Mouse (Mus musculus): ENCODE results near the gene Il25. TPM values are rescaled to one million over a fixed set of nuclear protein-coding genes. Genes with fewer than 3 reads are reported as not detected.
"Not testable (repeated sequence)": the region's sequence is repeated elsewhere in the genome, so short reads cannot be mapped to it uniquely, and the experiment has no call there.

Il25 gene
- polyA plus RNA-seq, 1 experiment from 2014 or later = not detected

GRCm38 (mm10) chr14:54956533-54956932 lies 24.0 kb downstream of the Il25 start:
- no peaks in the 10 kb centered on the region for H3K27me3 ChIP-seq (ENCODE audit: control insufficient read depth, insufficient read depth, low read length)
- H3K9ac ChIP-seq (ENCODE audit: low read depth, low read length) = no peak overlapping the region
- 84% methylated on average over 9 of the region's 9 CpGs for WGBS
- no peaks in the 10 kb centered on the region for H3K9me3 ChIP-seq (ENCODE audit: control insufficient read depth, low read length)
- H3K27ac ChIP-seq (ENCODE audit: low read depth, low read length) = no peak overlapping the region
- no peak overlapping the region for H3K4me2 ChIP-seq (replicated peaks; ENCODE audit: low read depth, low read length)
- no peaks in the 10 kb centered on the region for H3K36me3 ChIP-seq (ENCODE audit: control insufficient read depth, insufficient read depth, low read length)
- DNase-seq (ENCODE audit: low spot score) (no peak), ATAC-seq (ENCODE audit: low FRiP score) (no peak)
- no peak overlapping the region for H3K4me3 ChIP-seq (ENCODE audit: low read depth, low read length)
- H3K4me1 ChIP-seq (replicated peaks; ENCODE audit: control insufficient read depth, insufficient read depth, low read length) = no peaks in the 10 kb centered on the region

- Histone ChIP-seq H3K9ac (ENCODE audit: low read depth, low read length) (no peak overlapping the region), H3K4me1 (replicated peaks; ENCODE audit: control insufficient read depth, insufficient read depth, low read length) (no peaks in the 10 kb centered on the region), H3K4me2 (replicated peaks; ENCODE audit: low read depth, low read length) (no peak overlapping the region), H3K27me3 (ENCODE audit: control insufficient read depth, insufficient read depth, low read length) (no peaks in the 10 kb centered on the region), H3K36me3 (ENCODE audit: control insufficient read depth, insufficient read depth, low read length) (no peaks in the 10 kb centered on the region), H3K27ac (ENCODE audit: low read depth, low read length) (no peak overlapping the region), H3K9me3 (ENCODE audit: control insufficient read depth, low read length) (no peaks in the 10 kb centered on the region), H3K4me3 (ENCODE audit: low read depth, low read length) (no peak overlapping the region)
- 87% methylated on average over 4 of the region's 4 CpGs for WGBS
- no peak for ATAC-seq (ENCODE audit: low FRiP score)
- DNase-seq (ENCODE audit: low spot score) = no peak
Observed at GRCm38 (mm10) chr14:54958503-54958902, 26.0 kb downstream of the Il25 start.

- Histone ChIP-seq H3K4me1 (replicated peaks; ENCODE audit: control insufficient read depth, insufficient read depth, low read length) (no peaks in the 10 kb centered on the region), H3K9ac (ENCODE audit: low read depth, low read length) (no peak overlapping the region), H3K4me2 (replicated peaks; ENCODE audit: low read depth, low read length) (no peak overlapping the region), H3K4me3 (ENCODE audit: low read depth, low read length) (no peak overlapping the region), H3K27me3 (ENCODE audit: control insufficient read depth, insufficient read depth, low read length) (no peaks in the 10 kb centered on the region), H3K9me3 (ENCODE audit: control insufficient read depth, low read length) (no peaks in the 10 kb centered on the region), H3K36me3 (ENCODE audit: control insufficient read depth, insufficient read depth, low read length) (no peaks in the 10 kb centered on the region), H3K27ac (ENCODE audit: low read depth, low read length) (no peak overlapping the region)
- DNase-seq (ENCODE audit: low spot score) (no peak), ATAC-seq (ENCODE audit: low FRiP score) (no peak)
- WGBS = 89% methylated on average over 3 of the region's 3 CpGs
Observed at GRCm38 (mm10) chr14:54959197-54959596, 26.7 kb downstream of the Il25 start.

GRCm38 (mm10) chr14:54959853-54960613 lies 27.5 kb downstream of the Il25 start:
- not testable (repeated sequence) for H3K27me3 ChIP-seq (ENCODE audit: control insufficient read depth, insufficient read depth, low read length); H3K4me3 ChIP-seq (ENCODE audit: low read depth, low read length); H3K4me1 ChIP-seq (replicated peaks; ENCODE audit: control insufficient read depth, insufficient read depth, low read length); H3K27ac ChIP-seq (ENCODE audit: low read depth, low read length); H3K4me2 ChIP-seq (replicated peaks; ENCODE audit: low read depth, low read length); H3K9me3 ChIP-seq (ENCODE audit: control insufficient read depth, low read length); H3K36me3 ChIP-seq (ENCODE audit: control insufficient read depth, insufficient read depth, low read length); ATAC-seq (ENCODE audit: low FRiP score); DNase-seq (ENCODE audit: low spot score); H3K9ac ChIP-seq (ENCODE audit: low read depth, low read length)
- WGBS = 97% methylated on average over 12 of the region's 12 CpGs

GRCm38 (mm10) chr14:54960769-54961168 lies 28.3 kb downstream of the Il25 start:
- Histone ChIP-seq H3K27ac (ENCODE audit: low read depth, low read length) (no peak overlapping the region), H3K4me3 (ENCODE audit: low read depth, low read length) (no peak overlapping the region), H3K4me2 (replicated peaks; ENCODE audit: low read depth, low read length) (no peak overlapping the region), H3K9ac (ENCODE audit: low read depth, low read length) (no peak overlapping the region), H3K4me1 (replicated peaks; ENCODE audit: control insufficient read depth, insufficient read depth, low read length) (no peaks in the 10 kb centered on the region), H3K9me3 (ENCODE audit: control insufficient read depth, low read length) (no peaks in the 10 kb centered on the region), H3K36me3 (ENCODE audit: control insufficient read depth, insufficient read depth, low read length) (no peaks in the 10 kb centered on the region), H3K27me3 (ENCODE audit: control insufficient read depth, insufficient read depth, low read length) (no peaks in the 10 kb centered on the region)
- DNase-seq (ENCODE audit: low spot score) (no peak), ATAC-seq (ENCODE audit: low FRiP score) (no peak)
- 76% methylated on average over 10 of the region's 10 CpGs for WGBS

GRCm38 (mm10) chr14:54961487-54961886 lies 29.0 kb downstream of the Il25 start:
- ATAC-seq (ENCODE audit: low FRiP score) = no peak
- Histone ChIP-seq H3K4me3 (ENCODE audit: low read depth, low read length) (no peak overlapping the region), H3K4me1 (replicated peaks; ENCODE audit: control insufficient read depth, insufficient read depth, low read length) (no peaks in the 10 kb centered on the region), H3K9ac (ENCODE audit: low read depth, low read length) (no peak overlapping the region), H3K27ac (ENCODE audit: low read depth, low read length) (no peak overlapping the region), H3K9me3 (ENCODE audit: control insufficient read depth, low read length) (no peaks in the 10 kb centered on the region), H3K27me3 (ENCODE audit: control insufficient read depth, insufficient read depth, low read length) (no peaks in the 10 kb centered on the region), H3K4me2 (replicated peaks; ENCODE audit: low read depth, low read length) (no peak overlapping the region), H3K36me3 (ENCODE audit: control insufficient read depth, insufficient read depth, low read length) (no peaks in the 10 kb centered on the region)
- DNase-seq (ENCODE audit: low spot score) = no peak
- WGBS = 80% methylated on average over 5 of the region's 5 CpGs

- no peak overlapping the region for H3K4me2 ChIP-seq (replicated peaks; ENCODE audit: low read depth, low read length)
- no peaks in the 10 kb centered on the region for H3K4me1 ChIP-seq (replicated peaks; ENCODE audit: control insufficient read depth, insufficient read depth, low read length)
- H3K27me3 ChIP-seq (ENCODE audit: control insufficient read depth, insufficient read depth, low read length) = no peaks in the 10 kb centered on the region
- ATAC-seq (ENCODE audit: low FRiP score) (no peak), DNase-seq (ENCODE audit: low spot score) (no peak)
- no peak overlapping the region for H3K9ac ChIP-seq (ENCODE audit: low read depth, low read length)
- H3K27ac ChIP-seq (ENCODE audit: low read depth, low read length) = no peak overlapping the region
- no peaks in the 10 kb centered on the region for H3K9me3 ChIP-seq (ENCODE audit: control insufficient read depth, low read length)
- H3K36me3 ChIP-seq (ENCODE audit: control insufficient read depth, insufficient read depth, low read length) = no peaks in the 10 kb centered on the region
- WGBS = 87% methylated on average over 7 of the region's 7 CpGs
- H3K4me3 ChIP-seq (ENCODE audit: low read depth, low read length) = no peak overlapping the region
Observed at GRCm38 (mm10) chr14:54962714-54963113, 30.2 kb downstream of the Il25 start.

- H3K4me1 ChIP-seq (replicated peaks; ENCODE audit: control insufficient read depth, insufficient read depth, low read length) = no peaks in the 10 kb centered on the region
- no peak overlapping the region for H3K4me2 ChIP-seq (replicated peaks; ENCODE audit: low read depth, low read length)
- no peaks in the 10 kb centered on the region for H3K9me3 ChIP-seq (ENCODE audit: control insufficient read depth, low read length)
- H3K9ac ChIP-seq (ENCODE audit: low read depth, low read length) = no peak overlapping the region
- 92% methylated on average over 11 of the region's 11 CpGs for WGBS
- no peaks in the 10 kb centered on the region for H3K36me3 ChIP-seq (ENCODE audit: control insufficient read depth, insufficient read depth, low read length)
- H3K27me3 ChIP-seq (ENCODE audit: control insufficient read depth, insufficient read depth, low read length) = no peaks in the 10 kb centered on the region
- DNase-seq (ENCODE audit: low spot score) (no peak), ATAC-seq (ENCODE audit: low FRiP score) (no peak)
- H3K27ac ChIP-seq (ENCODE audit: low read depth, low read length) = no peak overlapping the region
- H3K4me3 ChIP-seq (ENCODE audit: low read depth, low read length) = no peak overlapping the region
Observed at GRCm38 (mm10) chr14:54963727-54964126, 31.2 kb downstream of the Il25 start.

GRCm38 (mm10) chr14:54965044-54965443 lies 32.5 kb downstream of the Il25 start:
- no peaks in the 10 kb centered on the region for H3K4me1 ChIP-seq (replicated peaks; ENCODE audit: control insufficient read depth, insufficient read depth, low read length)
- ATAC-seq (ENCODE audit: low FRiP score) = no peak
- no peak for DNase-seq (ENCODE audit: low spot score)

More at GRCm38 (mm10) chr14:54965044-54965443, 32.5 kb downstream of the Il25 start:
- Histone ChIP-seq H3K4me3 (ENCODE audit: low read depth, low read length) (no peak overlapping the region), H3K27ac (ENCODE audit: low read depth, low read length) (no peak overlapping the region), H3K27me3 (ENCODE audit: control insufficient read depth, insufficient read depth, low read length) (no peaks in the 10 kb centered on the region), H3K36me3 (ENCODE audit: control insufficient read depth, insufficient read depth, low read length) (no peaks in the 10 kb centered on the region), H3K9me3 (ENCODE audit: control insufficient read depth, low read length) (no peaks in the 10 kb centered on the region), H3K9ac (ENCODE audit: low read depth, low read length) (no peak overlapping the region), H3K4me2 (replicated peaks; ENCODE audit: low read depth, low read length) (no peak overlapping the region)
- 77% methylated on average over 15 of the region's 15 CpGs for WGBS
